Mouse (Mus musculus): Measurements from ENCODE around the gene Hspa2.

- TF ChIP-seq CTCF (IDR thresholded peaks at IDR 0.05; ENCODE audit: control insufficient read depth, insufficient read depth, insufficient read length) (no peak), MYOD1 (IDR thresholded peaks at IDR 0.05; ENCODE audit: control insufficient read depth, insufficient read length, low read depth) (no peak)
Observed at GRCm38 (mm10) chr12:76427546-76427945, 23.6 kb downstream of the Hspa2 start.

Data from C2C12 (cell line).